Mouse (Mus musculus) MEL (cell line): Measurements from ENCODE around the gene Slc25a47.

Source experiments
- CTCF ChIP-seq, 3 experiments: IDR thresholded peaks in 2 of 3; conservative IDR thresholded peaks in 1 of 3; 2 replicates each; pipeline ENCODE4 v1.5.1; 2011 to 2012; ENCODE audit warnings: low read length in 3 of 3, low read depth in 2 of 3, mild to moderate bottlenecking in 2 of 3, improper control_type of control experiment in 1 of 3, inconsistent platforms in 1 of 3, mixed read lengths in 1 of 3, moderate library complexity in 1 of 3; ENCODE audit not compliant: control insufficient read depth in 1 of 3, insufficient read depth in 1 of 3, poor library complexity in 1 of 3, severe bottlenecking in 1 of 3
- E2F4 ChIP-seq: IDR thresholded peaks from 2 replicates; pipeline ENCODE4 v1.6.1; 2011; ENCODE audit warnings: low read depth, low read length, improper control_type of control experiment, borderline replicate concordance
- EP300 ChIP-seq, 2 experiments: IDR thresholded peaks; 2 replicates each; pipeline ENCODE4 v1.6.1; 2011; ENCODE audit warnings: improper control_type of control experiment in 2 of 2, low read length in 2 of 2, low read depth in 1 of 2, mild to moderate bottlenecking in 1 of 2
- GABPA ChIP-seq: IDR thresholded peaks from 2 replicates; pipeline ENCODE4 v1.6.1; 2012; ENCODE audit warnings: low read depth, mild to moderate bottlenecking, inconsistent platforms, low read length, improper control_type of control experiment, moderate library complexity
- KAT2A ChIP-seq: conservative IDR thresholded peaks from 2 replicates; pipeline ENCODE4 v1.6.1; 2012; ENCODE audit warnings: low read depth, low read length, improper control_type of control experiment, inconsistent platforms
- MAFK ChIP-seq: IDR thresholded peaks from 2 replicates; pipeline ENCODE4 v1.6.1; 2011; ENCODE audit warnings: low read depth, mild to moderate bottlenecking, low read length, improper control_type of control experiment, borderline replicate concordance
- NRF1 ChIP-seq: IDR thresholded peaks from 2 replicates; pipeline ENCODE4 v1.6.1; 2014; ENCODE audit warnings: low read depth, mild to moderate bottlenecking, inconsistent platforms, low read length, improper control_type of control experiment, moderate library complexity; ENCODE audit not compliant: poor library complexity, insufficient read depth, severe bottlenecking
- POLR2A ChIP-seq, 2 experiments: IDR thresholded peaks; 2 replicates each; pipeline ENCODE4 v1.6.1; 2011 to 2012; ENCODE audit warnings: low read length in 2 of 2, mild to moderate bottlenecking in 2 of 2, control low read depth in 1 of 2, improper control_type of control experiment in 1 of 2, low read depth in 1 of 2, moderate library complexity in 1 of 2; ENCODE audit not compliant: control insufficient read depth in 1 of 2, insufficient read depth in 1 of 2, poor library complexity in 1 of 2
- SIN3A ChIP-seq: IDR thresholded peaks from 2 replicates; pipeline ENCODE4 v1.6.1; 2012; ENCODE audit warnings: low read length, improper control_type of control experiment, inconsistent platforms
- TBP ChIP-seq: IDR thresholded peaks from 2 replicates; pipeline ENCODE4 v1.8.0; 2011; ENCODE audit warnings: low read depth, low read length, improper control_type of control experiment
- TCF12 ChIP-seq: IDR thresholded peaks from 2 replicates; pipeline ENCODE4 v1.6.1; 2014; ENCODE audit warnings: low read depth, mild to moderate bottlenecking, inconsistent platforms, low read length, improper control_type of control experiment, moderate library complexity
- USF1 ChIP-seq: IDR thresholded peaks from 2 replicates; pipeline ENCODE4 v1.6.1; 2014; ENCODE audit warnings: low read depth, mild to moderate bottlenecking, inconsistent platforms, low read length, improper control_type of control experiment, moderate library complexity
- USF2 ChIP-seq, 2 experiments: IDR thresholded peaks; 2 replicates each; pipeline ENCODE4 v1.6.1; 2011 to 2012; ENCODE audit warnings: improper control_type of control experiment in 2 of 2, low read length in 2 of 2, borderline replicate concordance in 1 of 2, inconsistent platforms in 1 of 2, low read depth in 1 of 2, mild to moderate bottlenecking in 1 of 2; ENCODE audit not compliant: insufficient read depth in 1 of 2
- ZC3H11A ChIP-seq: IDR thresholded peaks from 2 replicates; pipeline ENCODE4 v1.6.1; 2012; ENCODE audit warnings: low read depth, mild to moderate bottlenecking, inconsistent platforms, low read length, improper control_type of control experiment

GRCm38 (mm10) chr12:108885906-108886305, 50.1 kb downstream of the Slc25a47 start:
- TF ChIP-seq TBP (no peak), NRF1 (no peak), POLR2A (IDR thresholded peaks at IDR 0.05; ENCODE audit: control insufficient read depth in 1 of 2, insufficient read depth in 1 of 2, low read depth in 1 of 2, low read length in 2 of 2, poor library complexity in 1 of 2) (no peak), USF1 (no peak), CTCF (IDR thresholded peaks at IDR 0.05 in 2 of 3, conservative IDR thresholded peaks at IDR 0.05 in 1 of 3; ENCODE audit: control insufficient read depth in 1 of 3, insufficient read depth in 1 of 3, low read depth in 2 of 3, low read length in 3 of 3, poor library complexity in 1 of 3, severe bottlenecking in 1 of 3) (no peak), ZC3H11A (no peak), USF2 (IDR thresholded peaks at IDR 0.05; ENCODE audit: borderline replicate concordance in 1 of 2, insufficient read depth in 1 of 2, low read depth in 1 of 2, low read length in 2 of 2) (no peak), EP300 (IDR thresholded peaks at IDR 0.05; ENCODE audit: low read depth in 1 of 2, low read length in 2 of 2) (no peak), TCF12 (no peak), GABPA (no peak), E2F4 (no peak), MAFK (no peak), SIN3A (no peak), KAT2A (no peak)
